Mouse (Mus musculus) intestine, embryonic 16.5 days (tissue): Measurements from ENCODE around the gene Vps13a. TPM values are rescaled to one million over a fixed set of nuclear protein-coding genes. Genes with fewer than 3 reads are reported as not detected.
"Not testable (repeated sequence)": the region's sequence is repeated elsewhere in the genome, so short reads cannot be mapped to it uniquely, and the experiment has no call there.

ENCODE experiments used
- ATAC-seq: fragments of 200-750 bp; cut with Nextera tagmentation; 2 replicates; pipeline ENCODE4 v1.8.0; 2017; ENCODE audit warnings: moderate TSS enrichment, moderate library complexity
- H3K27ac ChIP-seq: fragments of 300-500 bp; sonication (generic); 2 replicates; pipeline ENCODE4 v1.5.1; 2014; ENCODE audit warnings: mild to moderate bottlenecking, low read length
- H3K27me3 ChIP-seq: fragments of 300-500 bp; sonication (generic); replicated peaks from 2 replicates; pipeline ENCODE4 v1.6.1; 2014; ENCODE audit warnings: low read length, control low read depth, mixed read lengths; ENCODE audit not compliant: control insufficient read depth, insufficient read depth
- H3K36me3 ChIP-seq: fragments of 300-500 bp; sonication (generic); 2 replicates; pipeline ENCODE4 v1.6.1; 2014; ENCODE audit warnings: low read length, control low read depth; ENCODE audit not compliant: control insufficient read depth, insufficient read depth
- H3K4me1 ChIP-seq: fragments of 300-500 bp; sonication (generic); 2 replicates; pipeline ENCODE4 v1.6.1; 2014; ENCODE audit warnings: low read length, control low read depth, mixed read lengths; ENCODE audit not compliant: control insufficient read depth, insufficient read depth
- H3K4me2 ChIP-seq: fragments of 300-500 bp; sonication (generic); 2 replicates; pipeline ENCODE4 v1.6.1; 2014; ENCODE audit warnings: low read depth, low read length, control low read depth
- H3K4me3 ChIP-seq: fragments of 300-500 bp; sonication (generic); 2 replicates; pipeline ENCODE4 v1.5.1; 2014; ENCODE audit warnings: mild to moderate bottlenecking, low read length
- H3K9ac ChIP-seq: fragments of 300-500 bp; sonication (generic); 2 replicates; pipeline ENCODE4 v1.6.1; 2014; ENCODE audit warnings: low read depth, low read length
- H3K9me3 ChIP-seq: fragments of 300-500 bp; sonication (generic); 2 replicates; pipeline ENCODE4 v1.6.1; 2016; ENCODE audit warnings: low read length, control low read depth; ENCODE audit not compliant: control insufficient read depth
- WGBS: fragments of 180-500 bp; shearing (Covaris S2); extraction: QIAGEN DNeasy Blood & Tissue Kit; methylation state at CpG from one replicate; pipeline ENCODE4 v1.1.7; 2014; 5-methylcytosine and 5-hydroxymethylcytosine counted together
- polyA plus RNA-seq: library from polyadenylated mRNA; unstranded; fragments of >200 nt; fragmentation: Nextera tagmentation; extraction: Ambion mirVana; gene quantifications from 2 replicates; pipeline ENCODE4 v1.2.1, GENCODE M21; 2015

Gene Vps13a
- polyA plus RNA-seq, 1 experiment from 2014 or later = 9.2 TPM

GRCm38 (mm10) chr19:16778578-16778977 is 2.2 kb downstream of the Vps13a start:
- no peak for ATAC-seq
- Histone ChIP-seq H3K27me3 (0 out of 2 replicates have a peak, but pooled peaks cover 2% of the 10 kb centered on the region), H3K4me3 (no peak overlapping the region), H3K4me1 (0 out of 2 replicates have a peak, but pooled peaks cover 2% of the 10 kb centered on the region), H3K4me2 (no peak overlapping the region), H3K36me3 (no peaks in the 10 kb centered on the region), H3K27ac (no peak overlapping the region), H3K9ac (no peak overlapping the region), H3K9me3 (no peaks in the 10 kb centered on the region)
- WGBS = 73% methylated on average over 6 of the region's 6 CpGs

DNA sequence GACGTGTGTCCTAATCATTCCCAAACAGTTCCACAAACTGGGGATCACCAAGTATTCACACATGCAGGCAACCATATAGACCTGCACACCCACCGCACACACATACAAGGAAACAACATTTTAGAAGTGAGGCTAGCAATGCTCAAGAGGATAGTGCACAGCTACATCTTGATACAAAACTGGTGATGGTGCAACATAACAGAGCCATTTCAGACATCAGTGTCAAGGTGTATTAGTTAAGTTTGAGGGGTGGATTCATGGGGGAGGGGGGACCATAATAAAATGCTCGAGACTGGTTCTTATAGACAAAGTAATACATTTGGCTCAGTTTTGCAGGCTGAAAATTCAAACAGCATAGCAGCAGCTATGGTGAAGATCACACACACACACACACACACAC is 2.8 kb downstream of the Vps13a start:
- 79% methylated on average over 3 of the region's 3 CpGs for WGBS
- Histone ChIP-seq H3K4me1 (0 out of 2 replicates have a peak, but pooled peaks cover 2% of the 10 kb centered on the region), H3K27ac (no peak overlapping the region), H3K4me3 (no peak overlapping the region), H3K9ac (no peak overlapping the region), H3K27me3 (0 out of 2 replicates have a peak, but pooled peaks cover 2% of the 10 kb centered on the region), H3K9me3 (no peaks in the 10 kb centered on the region), H3K4me2 (no peak overlapping the region), H3K36me3 (no peaks in the 10 kb centered on the region)
- ATAC-seq = no peak

- not testable (repeated sequence) for H3K9me3 ChIP-seq, H3K4me2 ChIP-seq, H3K27me3 ChIP-seq, H3K4me3 ChIP-seq, H3K27ac ChIP-seq, H3K36me3 ChIP-seq, H3K4me1 ChIP-seq, H3K9ac ChIP-seq, ATAC-seq
Observed at GRCm38 (mm10) chr19:16777391-16777790, 3.3 kb downstream of the Vps13a start.

- 63% methylated on average over 11 of the region's 11 CpGs for WGBS
- Histone ChIP-seq H3K4me1 (no peaks in the 10 kb centered on the region), H3K4me2 (no peak overlapping the region), H3K4me3 (no peak overlapping the region), H3K9ac (no peak overlapping the region), H3K36me3 (no peaks in the 10 kb centered on the region), H3K27me3 (no peaks in the 10 kb centered on the region), H3K27ac (no peak overlapping the region), H3K9me3 (no peaks in the 10 kb centered on the region)
- no peak for ATAC-seq
Observed at GRCm38 (mm10) chr19:16773237-16774016, 7.3 kb downstream of the Vps13a start.

DNA sequence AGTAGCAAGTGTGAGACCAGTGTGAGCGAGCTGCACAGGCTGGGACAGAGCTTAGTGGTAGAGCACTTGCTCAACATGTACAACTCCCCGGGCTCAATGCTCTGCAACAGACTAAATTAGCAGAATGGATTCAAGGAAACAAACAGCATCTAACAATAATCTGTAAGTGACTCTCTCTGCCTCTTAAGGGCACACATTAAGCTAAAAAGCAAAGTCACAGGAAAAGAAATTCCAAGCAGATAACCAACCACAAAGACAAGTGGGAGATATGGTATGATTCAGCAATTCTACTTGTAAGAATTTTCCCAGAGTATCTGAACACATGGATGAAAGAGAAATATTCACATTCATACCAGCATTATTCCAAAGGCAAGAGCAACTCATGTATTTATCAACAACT is 13.3 kb downstream of the Vps13a start:
- no peak overlapping the region for H3K4me2 ChIP-seq
- no peaks in the 10 kb centered on the region for H3K4me1 ChIP-seq
- no peak overlapping the region for H3K9ac ChIP-seq
- H3K27me3 ChIP-seq = no peaks in the 10 kb centered on the region
- no peak for ATAC-seq
- no peaks in the 10 kb centered on the region for H3K9me3 ChIP-seq
- no peak overlapping the region for H3K27ac ChIP-seq
- 88% methylated on average over 2 of the region's 2 CpGs for WGBS
- no peak overlapping the region for H3K4me3 ChIP-seq
- H3K36me3 ChIP-seq = no peaks in the 10 kb centered on the region

GRCm38 (mm10) chr19:16757439-16757838 is 23.3 kb downstream of the Vps13a start:
- 88% methylated on average over 8 of the region's 9 CpGs for WGBS
- H3K4me2 ChIP-seq, H3K27ac ChIP-seq, H3K4me1 ChIP-seq, H3K4me3 ChIP-seq, H3K9ac ChIP-seq, ATAC-seq, H3K36me3 ChIP-seq, H3K9me3 ChIP-seq, H3K27me3 ChIP-seq: not testable (repeated sequence)

GRCm38 (mm10) chr19:16755854-16756253 is 24.9 kb downstream of the Vps13a start:
- H3K27ac ChIP-seq = no peak overlapping the region
- no peaks in the 10 kb centered on the region for H3K27me3 ChIP-seq
- no peaks in the 10 kb centered on the region for H3K4me1 ChIP-seq
- no peaks in the 10 kb centered on the region for H3K36me3 ChIP-seq
- H3K4me2 ChIP-seq = no peak overlapping the region
- no peaks in the 10 kb centered on the region for H3K9me3 ChIP-seq
- no peak overlapping the region for H3K4me3 ChIP-seq
- ATAC-seq = no peak
- no peak overlapping the region for H3K9ac ChIP-seq

DNA sequence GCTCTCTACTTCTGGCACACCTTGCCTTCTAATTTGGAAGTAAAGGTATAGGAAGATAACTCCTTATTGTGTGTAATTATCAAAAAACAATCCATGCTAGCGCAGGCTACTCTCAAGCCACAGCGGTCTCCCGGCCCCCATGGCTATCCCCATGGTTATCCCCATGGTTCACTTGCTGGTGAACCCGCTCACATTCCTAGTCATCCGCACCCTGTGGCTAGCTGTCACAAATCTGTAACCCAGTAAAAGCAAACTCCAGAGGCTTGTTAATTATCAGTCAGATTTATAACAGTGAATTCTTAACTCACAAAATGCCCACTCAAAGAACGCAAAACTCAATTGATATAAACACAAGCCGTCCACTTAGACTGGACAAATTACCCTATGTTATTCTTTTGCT is 25.5 kb downstream of the Vps13a start:
- H3K9ac ChIP-seq = no peak overlapping the region
- H3K27me3 ChIP-seq = no peaks in the 10 kb centered on the region
- no peaks in the 10 kb centered on the region for H3K9me3 ChIP-seq
- H3K4me2 ChIP-seq = no peak overlapping the region
- no peaks in the 10 kb centered on the region for H3K36me3 ChIP-seq
- no peak overlapping the region for H3K4me3 ChIP-seq
- H3K4me1 ChIP-seq = no peaks in the 10 kb centered on the region
- no peak overlapping the region for H3K27ac ChIP-seq
- no peak for ATAC-seq
- WGBS = 84% methylated on average over 7 of the region's 7 CpGs

DNA sequence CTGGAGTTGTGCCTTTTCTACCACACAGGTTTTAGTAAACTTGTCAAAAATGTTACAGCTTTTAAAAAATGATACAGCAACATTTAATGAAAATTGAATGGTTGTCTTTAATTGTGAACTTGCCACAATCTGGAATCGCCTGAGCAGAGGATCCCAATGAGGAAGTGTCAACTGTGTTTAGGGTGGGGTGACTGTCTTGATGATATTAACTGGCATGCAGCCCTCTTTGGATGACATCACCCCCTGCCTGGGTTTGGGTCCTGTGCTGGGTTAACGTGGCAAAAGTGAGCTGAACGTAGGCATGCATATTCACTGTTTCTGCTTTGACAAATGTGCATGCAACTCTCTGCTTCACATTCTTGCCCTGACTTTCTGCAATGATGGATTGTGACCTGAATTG is 27.6 kb downstream of the Vps13a start:
- no peaks in the 10 kb centered on the region for H3K9me3 ChIP-seq
- H3K4me1 ChIP-seq = no peaks in the 10 kb centered on the region
- ATAC-seq = no peak
- no peak overlapping the region for H3K9ac ChIP-seq
- no peaks in the 10 kb centered on the region for H3K36me3 ChIP-seq
- H3K27me3 ChIP-seq = no peaks in the 10 kb centered on the region
- WGBS = 83% methylated on average over 3 of the region's 3 CpGs
- no peak overlapping the region for H3K27ac ChIP-seq
- no peak overlapping the region for H3K4me2 ChIP-seq
- H3K4me3 ChIP-seq = no peak overlapping the region

DNA sequence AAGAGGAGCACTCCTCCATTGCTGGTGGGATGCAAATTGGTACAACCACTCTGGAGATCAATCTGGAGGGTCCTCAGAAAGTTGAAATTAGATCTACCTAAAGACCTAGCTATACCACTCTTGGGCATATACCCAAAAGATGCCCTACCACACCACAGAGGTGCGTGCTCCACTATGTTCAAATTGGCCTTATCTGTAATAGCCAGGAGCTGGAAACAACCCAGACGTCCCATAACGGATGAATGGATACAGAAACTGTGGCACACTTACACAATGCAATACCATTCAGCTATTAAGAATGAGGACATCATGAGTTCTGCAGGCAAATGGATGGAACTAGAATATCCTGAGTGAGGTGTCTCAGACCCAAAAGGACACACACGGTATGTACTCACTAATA is 43.9 kb downstream of the Vps13a start:
- Histone ChIP-seq H3K9ac (no peak overlapping the region), H3K4me3 (no peak overlapping the region), H3K4me1 (no peaks in the 10 kb centered on the region), H3K27ac (no peak overlapping the region), H3K36me3 (0 out of 2 replicates have a peak, but pooled peaks cover 3% of the 10 kb centered on the region), H3K4me2 (no peak overlapping the region), H3K27me3 (no peaks in the 10 kb centered on the region), H3K9me3 (no peaks in the 10 kb centered on the region)
- 92% methylated on average over 4 of the region's 4 CpGs for WGBS
- no peak for ATAC-seq
